Mouse (Mus musculus) midbrain, postnatal 0 days (tissue): ENCODE results near the gene Clpp. TPM values are rescaled to one million over a fixed set of nuclear protein-coding genes. Genes with fewer than 3 reads are reported as not detected.

ENCODE experiments used
- ATAC-seq: fragments of 200-750 bp; cut with Nextera tagmentation; 2 replicates; pipeline ENCODE4 v1.8.0; 2017; ENCODE audit warnings: moderate number of reproducible peaks, mild to moderate bottlenecking, moderate TSS enrichment, moderate library complexity; ENCODE audit not compliant: low FRiP score
- DNase-seq: peaks from one replicate; pipeline ENCODE4 v3.0.0-alpha.2; 2015; ENCODE audit warnings: low spot score
- H3K27ac ChIP-seq: fragments of 300-500 bp; sonication (generic); 2 replicates; pipeline ENCODE4 v1.5.1; 2014; ENCODE audit warnings: low read depth, mild to moderate bottlenecking, low read length, mixed read lengths
- H3K27me3 ChIP-seq: fragments of 300-500 bp; sonication (generic); 2 replicates; pipeline ENCODE4 v1.6.1; 2014; ENCODE audit warnings: low read length, control low read depth, mixed read lengths; ENCODE audit not compliant: insufficient read depth
- H3K36me3 ChIP-seq: fragments of 300-500 bp; sonication (generic); 2 replicates; pipeline ENCODE4 v1.6.1; 2014; ENCODE audit warnings: low read length, control low read depth, mixed read lengths; ENCODE audit not compliant: insufficient read depth
- H3K4me1 ChIP-seq: fragments of 300-500 bp; sonication (generic); 2 replicates; pipeline ENCODE4 v1.6.1; 2014; ENCODE audit warnings: mild to moderate bottlenecking, control low read depth, antibody characterized with exemption, low read length, mixed read lengths; ENCODE audit not compliant: insufficient read depth
- H3K4me2 ChIP-seq: fragments of 300-500 bp; sonication (generic); 2 replicates; pipeline ENCODE4 v1.6.1; 2014; ENCODE audit warnings: low read depth, mild to moderate bottlenecking, low read length, mixed read lengths; ENCODE audit not compliant: poor library complexity, severe bottlenecking
- H3K4me3 ChIP-seq: fragments of 300-500 bp; sonication (generic); 2 replicates; pipeline ENCODE4 v1.5.1; 2014; ENCODE audit warnings: low read depth, mild to moderate bottlenecking, low read length, moderate library complexity
- H3K9ac ChIP-seq: fragments of 300-500 bp; sonication (generic); replicated peaks from 2 replicates; pipeline ENCODE4 v1.6.1; 2014; ENCODE audit warnings: mild to moderate bottlenecking, low read length, moderate library complexity, mixed read lengths; ENCODE audit not compliant: poor library complexity, severe bottlenecking
- H3K9me3 ChIP-seq: fragments of 300-500 bp; sonication (generic); 2 replicates; pipeline ENCODE4 v1.6.1; 2016; ENCODE audit warnings: low read length, control low read depth
- CTCF ChIP-seq: IDR thresholded peaks from 2 replicates; pipeline ENCODE4 v1.5.1; 2016; ENCODE audit warnings: antibody characterized with exemption, mild to moderate bottlenecking
- WGBS: fragments of 180-500 bp; shearing (Covaris S2); extraction: QIAGEN DNeasy Blood & Tissue Kit; methylation state at CpG from one replicate; pipeline ENCODE4 v1.1.7; 2014; 5-methylcytosine and 5-hydroxymethylcytosine counted together
- polyA plus RNA-seq: library from polyadenylated mRNA; unstranded; fragments of >200 nt; fragmentation: Nextera tagmentation; extraction: Ambion mirVana; gene quantifications from 2 replicates; pipeline ENCODE4 v1.2.1, GENCODE M21; 2015
- total RNA-seq: library from RNA; depleted of rRNA; stranded (reverse); fragments of >200 nt; gene quantifications from 2 replicates; pipeline ENCODE4 v1.2.3, GENCODE M21; 2014

The Clpp gene
- total and polyA plus RNA-seq, 2 experiments from 2014 or later = 139 to 158 TPM

- DNase-seq (no peak), ATAC-seq (no peak)
- H3K9me3 ChIP-seq = no peaks in the 10 kb centered on the region
- H3K4me2 ChIP-seq = no peak overlapping the region
- WGBS = 87% methylated on average over 9 of the region's 9 CpGs
- no peaks in the 10 kb centered on the region for H3K36me3 ChIP-seq
- H3K27me3 ChIP-seq = no peaks in the 10 kb centered on the region
- no peak overlapping the region for H3K4me3 ChIP-seq
- no peak overlapping the region for H3K9ac ChIP-seq
- TF ChIP-seq CTCF = no peak
- H3K27ac ChIP-seq = no peak overlapping the region
- H3K4me1 ChIP-seq = no peaks in the 10 kb centered on the region
These were observed 5.2 kb upstream of the Clpp start for GRCm38 (mm10) chr17:56984886-56985285.

GRCm38 (mm10) chr17:56985656-56986055 is 4.4 kb upstream of the Clpp start:
- Histone ChIP-seq H3K27ac (no peak overlapping the region), H3K4me2 (no peak overlapping the region), H3K9ac (no peak overlapping the region), H3K36me3 (no peaks in the 10 kb centered on the region), H3K4me3 (no peak overlapping the region), H3K27me3 (no peaks in the 10 kb centered on the region), H3K9me3 (no peaks in the 10 kb centered on the region), H3K4me1 (no peaks in the 10 kb centered on the region)
- ATAC-seq (no peak), DNase-seq (no peak)
- 88% methylated on average over 3 of the region's 3 CpGs for WGBS
- TF ChIP-seq CTCF = no peak

- no peak overlapping the region for H3K9ac ChIP-seq
- no peak for ATAC-seq
- no peak for TF ChIP-seq CTCF
- H3K27me3 ChIP-seq = no peaks in the 10 kb centered on the region
- no peak overlapping the region for H3K27ac ChIP-seq
- H3K4me2 ChIP-seq = no peak overlapping the region
- 85% methylated on average over 3 of the region's 3 CpGs for WGBS
- no peak overlapping the region for H3K4me3 ChIP-seq
- peaks cover 4% of the 10 kb centered on the region; the same call in 1 of the 2 replicates for H3K4me1 ChIP-seq
- no peaks in the 10 kb centered on the region for H3K9me3 ChIP-seq
- DNase-seq = no peak
- no peaks in the 10 kb centered on the region for H3K36me3 ChIP-seq
These were observed 3.9 kb upstream of the Clpp start for GRCm38 (mm10) chr17:56986105-56986805.

DNA sequence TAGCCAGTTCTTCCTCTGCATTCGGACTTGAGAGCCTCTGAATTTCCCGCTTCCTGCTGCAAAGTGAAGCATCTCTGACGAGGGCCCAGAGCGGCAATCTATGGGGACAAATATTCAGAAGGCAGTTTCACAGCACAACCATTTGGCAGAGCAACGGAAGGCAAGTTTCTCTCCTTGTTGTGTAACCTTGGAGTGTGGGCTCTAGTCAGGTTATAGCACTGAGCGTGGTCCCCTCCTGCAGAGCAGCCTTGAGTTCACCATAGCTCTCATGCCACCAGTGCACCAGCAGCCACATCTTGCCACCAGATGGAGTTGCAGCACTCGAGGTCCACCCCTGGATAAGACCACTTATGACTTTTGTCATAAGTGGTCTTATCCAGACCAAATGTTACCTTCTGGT is 1.7 kb upstream of the Clpp start:
- TF ChIP-seq CTCF = peak; percentile 52; the same call in 1 of the 2 replicates
- H3K27me3 ChIP-seq = no peaks in the 10 kb centered on the region
- peaks cover 5% of the 10 kb centered on the region; the same call in 1 of the 2 replicates for H3K4me1 ChIP-seq
- no peak overlapping the region for H3K9ac ChIP-seq
- ATAC-seq = no peak
- H3K4me3 ChIP-seq = no peak overlapping the region
- H3K36me3 ChIP-seq = peaks cover 13% of the 10 kb centered on the region
- no peak overlapping the region for H3K4me2 ChIP-seq
- 86% methylated on average over 7 of the region's 7 CpGs for WGBS
- H3K9me3 ChIP-seq = no peaks in the 10 kb centered on the region
- no peak overlapping the region for H3K27ac ChIP-seq
- DNase-seq = no peak

- Histone ChIP-seq H3K4me2 (peak overlapping the region; percentile 77), H3K27ac (peak overlapping the region; percentile 85), H3K9ac (peak overlapping the region; percentile 81; the same call in 1 of the 2 replicates), H3K27me3 (no peaks in the 10 kb centered on the region), H3K9me3 (no peaks in the 10 kb centered on the region), H3K36me3 (peaks cover 18% of the 10 kb centered on the region), H3K4me3 (peak overlapping the region; percentile 78), H3K4me1 (peaks cover 5% of the 10 kb centered on the region; the same call in 1 of the 2 replicates)
- 64% methylated on average over 7 of the region's 7 CpGs for WGBS
- TF ChIP-seq CTCF = peak; percentile 50
- ATAC-seq (no peak), DNase-seq (no peak)
These were observed 1.1 kb upstream of the Clpp start for GRCm38 (mm10) chr17:56988921-56989430.

DNA sequence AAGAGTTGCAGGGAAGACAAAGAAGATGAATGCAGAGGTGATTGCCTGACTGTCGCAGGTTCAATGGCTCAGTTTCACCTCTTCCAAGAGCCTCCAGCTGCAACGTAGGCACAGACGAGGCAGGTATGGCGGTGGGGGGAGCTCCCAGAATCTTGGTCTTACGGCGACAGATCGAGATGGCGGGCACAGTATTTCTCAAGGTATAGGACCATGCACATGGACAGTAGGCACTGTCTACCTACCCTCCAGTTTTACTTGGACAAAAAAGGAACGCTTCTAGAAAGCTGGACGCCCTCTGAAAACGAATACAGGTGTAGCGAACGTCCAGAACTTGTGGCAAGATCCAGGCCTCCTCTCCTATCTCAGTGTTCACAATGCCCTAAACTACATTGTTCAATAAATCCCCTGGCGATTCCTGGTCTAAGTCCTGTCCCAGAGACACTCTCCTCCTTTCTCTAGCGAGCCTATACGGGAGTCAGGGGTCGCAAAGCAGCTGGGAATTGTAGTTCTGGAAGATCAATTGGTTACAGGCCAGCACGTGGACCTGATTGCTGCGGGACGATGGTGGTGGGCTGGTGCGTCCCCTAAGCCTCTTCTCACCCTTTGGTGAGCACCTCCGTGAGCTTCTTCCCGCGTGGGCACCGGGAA is 514 bp upstream of the Clpp start:
- H3K4me1 ChIP-seq = peaks cover 5% of the 10 kb centered on the region; the same call in 1 of the 2 replicates
- peak overlapping the region; percentile 81 for H3K9ac ChIP-seq
- 2% methylated on average over 25 of the region's 25 CpGs for WGBS
- DNase-seq (peak; percentile 95), ATAC-seq (peak; percentile 90)
- no peak; the same call in 1 of the 2 replicates for TF ChIP-seq CTCF
- no peaks in the 10 kb centered on the region for H3K27me3 ChIP-seq
- peak overlapping the region; percentile 78 for H3K4me3 ChIP-seq
- H3K36me3 ChIP-seq = peaks cover 22% of the 10 kb centered on the region
- peak overlapping the region; percentile 77 for H3K4me2 ChIP-seq
- peak overlapping the region; percentile 85 for H3K27ac ChIP-seq
- no peaks in the 10 kb centered on the region for H3K9me3 ChIP-seq
